Mouse (Mus musculus) right cerebral cortex, postnatal 14 days (tissue): ENCODE results near the gene Aff3.

Source experiments
- DNase-seq: peaks from one replicate; pipeline ENCODE4 v3.0.0; 2022

The Aff3 gene

DNA sequence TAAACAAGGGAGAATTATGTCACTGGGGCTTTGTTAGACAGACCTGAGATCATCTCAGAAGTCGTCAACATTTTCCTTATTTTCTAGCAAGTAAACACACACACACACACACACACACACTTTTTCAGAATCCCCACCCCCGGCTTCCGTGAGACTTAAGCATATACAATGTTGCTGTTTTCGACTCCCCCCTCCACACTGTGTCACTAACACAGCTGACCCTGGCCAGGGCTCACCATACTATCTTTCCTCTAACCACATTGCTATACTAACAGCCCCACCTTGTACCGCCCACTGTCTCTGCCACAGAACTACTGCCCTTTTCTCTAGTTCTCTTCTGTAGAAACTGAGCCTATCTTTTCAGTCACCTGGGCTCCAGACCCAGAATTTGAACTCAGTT is 136.1 kb downstream of the Aff3 start:
- no peak for DNase-seq

DNA sequence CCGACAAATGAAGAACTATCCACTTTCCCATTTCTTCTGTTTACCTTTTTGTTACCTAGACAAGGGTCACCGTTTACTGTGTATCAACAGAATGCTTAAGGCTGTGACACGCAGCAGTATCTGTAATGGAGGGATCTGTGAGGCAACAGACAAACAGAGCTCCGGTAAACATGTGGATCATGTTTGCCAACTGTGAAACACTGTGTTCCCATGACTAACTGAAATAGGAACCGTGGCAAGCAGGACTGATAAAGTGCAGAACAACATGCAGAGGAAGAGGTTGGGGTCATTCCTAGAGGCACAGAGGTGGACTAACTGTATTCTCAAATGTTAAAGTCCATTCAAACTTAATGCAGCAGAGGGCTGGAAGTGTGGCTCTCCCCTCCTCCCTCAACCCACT is 138.2 kb downstream of the Aff3 start:
- no peak for DNase-seq

DNA sequence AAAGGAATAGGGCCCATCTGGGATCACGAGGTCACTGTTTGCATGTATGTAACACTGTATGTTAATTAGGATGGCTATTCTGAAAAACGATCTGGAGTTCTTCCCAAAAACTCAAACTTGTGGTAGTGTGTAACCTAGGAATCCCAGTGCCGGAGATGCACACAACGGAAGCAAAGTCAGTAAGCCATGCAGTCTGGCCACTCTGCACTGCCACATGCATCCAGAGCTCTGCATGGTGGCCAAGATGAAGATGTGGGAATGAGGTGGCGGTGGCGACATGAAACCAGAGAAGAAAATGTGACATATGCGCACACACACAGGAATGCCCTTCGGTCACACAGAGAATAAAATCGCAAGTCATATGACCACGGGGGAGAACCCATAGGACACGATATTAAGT is 143.1 kb downstream of the Aff3 start:
- DNase-seq = no peak

DNA sequence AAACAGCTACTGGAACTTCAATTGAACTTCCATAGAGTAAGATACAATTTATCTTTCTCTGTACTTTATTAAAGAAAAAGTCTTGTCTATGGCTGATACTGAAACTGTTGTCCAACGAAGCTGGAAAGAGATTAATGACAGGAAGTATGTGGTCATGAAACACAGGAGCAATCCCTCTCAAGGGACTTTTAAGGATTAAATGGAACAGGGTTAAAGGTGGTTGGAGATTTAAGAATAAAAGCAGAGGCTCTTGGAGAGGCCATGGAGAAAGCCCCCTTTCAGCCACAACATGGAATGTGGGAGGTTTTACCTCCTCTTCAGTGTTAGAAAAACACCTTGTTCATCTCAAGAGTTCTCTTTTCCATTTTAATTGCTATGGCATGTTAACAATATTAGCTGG is 148.5 kb downstream of the Aff3 start:
- no peak for DNase-seq

DNA sequence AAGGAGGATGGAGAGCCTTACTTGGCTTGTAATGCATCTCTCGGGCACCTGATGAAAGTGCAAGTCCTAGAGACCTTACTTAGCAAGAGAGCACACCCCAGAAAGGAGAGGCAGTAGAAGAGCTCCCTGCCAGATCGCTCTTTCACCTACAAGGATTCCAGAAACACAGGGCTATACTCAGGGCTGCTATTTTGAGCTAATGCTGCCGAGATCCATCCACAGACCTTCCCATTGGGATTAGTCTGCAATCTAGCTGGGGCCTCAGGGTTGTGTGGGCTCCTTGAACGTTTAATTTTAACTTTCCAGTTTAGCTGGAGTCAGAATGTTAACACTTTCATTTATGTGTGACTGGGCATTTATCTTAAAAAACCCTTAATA is 150.1 kb downstream of the Aff3 start:
- no peak for DNase-seq

DNA sequence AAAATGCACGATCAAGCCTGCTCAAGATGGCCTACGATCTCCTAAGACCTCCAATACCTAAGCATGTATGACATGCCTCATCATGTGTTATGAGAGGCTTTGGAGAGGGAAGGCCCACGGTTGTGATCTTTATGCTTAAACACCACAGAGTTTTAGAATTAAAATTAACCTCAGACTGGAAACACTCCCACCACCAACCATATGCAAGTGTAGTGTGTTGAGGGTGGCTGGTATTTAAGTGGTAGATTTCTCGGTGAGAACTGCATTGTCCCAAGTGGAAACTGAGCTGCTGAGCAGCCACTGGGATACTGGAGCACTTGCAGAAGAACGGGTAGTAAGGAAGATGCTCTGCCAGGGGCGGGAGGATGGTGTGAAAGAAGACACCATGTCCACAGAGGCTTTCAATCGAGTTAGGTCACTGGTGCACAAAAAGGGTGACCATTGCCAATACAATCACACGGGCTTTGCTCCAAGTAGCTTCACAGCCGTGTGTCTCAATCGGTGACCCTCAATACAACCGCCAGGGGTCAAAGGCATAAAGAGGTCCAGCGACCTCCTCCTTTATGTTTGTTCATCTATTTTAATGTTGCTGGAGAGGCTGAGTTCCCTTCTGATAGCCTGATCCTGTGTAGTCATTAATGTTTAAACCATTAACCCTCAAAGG is 150.7 kb downstream of the Aff3 start:
- DNase-seq = no peak

DNA sequence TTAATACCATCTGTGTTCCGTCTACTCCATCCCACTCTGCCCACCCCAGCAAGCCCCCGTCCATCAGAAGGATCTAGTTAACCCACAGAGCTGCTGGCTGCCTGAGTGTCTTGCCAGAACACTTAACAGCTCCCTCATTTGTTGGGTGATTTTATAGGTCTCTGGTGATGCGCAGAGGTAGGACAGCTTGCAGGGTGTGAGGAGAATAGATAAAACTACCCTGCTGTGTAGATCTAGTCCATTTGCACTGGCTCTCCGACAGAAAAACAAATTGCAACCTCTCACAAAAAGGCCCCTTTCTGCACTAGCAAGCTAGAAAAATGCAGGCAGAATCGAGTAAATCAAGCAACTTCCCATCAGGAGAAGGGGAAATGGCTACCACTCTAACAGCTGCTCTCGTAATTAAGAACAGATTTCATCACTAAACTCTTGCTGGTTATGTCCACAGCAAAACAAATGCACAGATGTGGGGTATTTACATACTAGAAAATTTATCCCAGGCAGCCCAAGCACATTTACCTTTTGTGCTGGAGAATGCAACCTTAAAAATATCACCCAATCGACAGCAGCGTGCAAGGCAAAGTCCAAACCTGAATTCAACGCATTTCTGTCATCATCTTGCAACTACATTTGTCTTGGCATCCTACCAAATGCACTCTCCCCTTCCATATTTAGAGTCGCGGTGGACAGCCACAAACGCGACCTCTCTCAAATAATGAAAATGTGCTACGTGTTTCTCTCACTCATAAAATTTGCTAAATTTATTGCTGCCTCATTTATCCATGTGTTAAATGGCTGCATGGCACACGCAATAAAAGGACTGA is 152.3 kb downstream of the Aff3 start:
- no peak for DNase-seq

DNA sequence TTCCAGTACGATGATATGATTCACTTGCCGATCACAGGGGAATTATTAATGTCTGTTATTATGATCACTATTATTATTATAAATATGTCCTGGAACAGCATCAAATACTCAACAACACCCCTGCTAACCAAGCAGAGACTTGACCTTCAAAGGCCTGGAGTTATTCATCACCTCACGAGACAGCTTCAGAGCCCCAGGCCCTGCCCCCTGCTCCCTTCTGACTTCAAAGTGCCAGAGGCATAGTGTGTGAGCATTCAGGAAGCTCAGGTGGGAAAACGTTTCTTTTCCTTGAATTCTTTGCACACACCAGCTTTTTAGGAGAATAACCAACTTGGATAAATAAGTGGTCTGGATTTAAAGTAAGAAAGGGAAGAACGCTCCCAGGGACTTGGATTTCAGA is 153.7 kb downstream of the Aff3 start:
- DNase-seq = no peak

DNA sequence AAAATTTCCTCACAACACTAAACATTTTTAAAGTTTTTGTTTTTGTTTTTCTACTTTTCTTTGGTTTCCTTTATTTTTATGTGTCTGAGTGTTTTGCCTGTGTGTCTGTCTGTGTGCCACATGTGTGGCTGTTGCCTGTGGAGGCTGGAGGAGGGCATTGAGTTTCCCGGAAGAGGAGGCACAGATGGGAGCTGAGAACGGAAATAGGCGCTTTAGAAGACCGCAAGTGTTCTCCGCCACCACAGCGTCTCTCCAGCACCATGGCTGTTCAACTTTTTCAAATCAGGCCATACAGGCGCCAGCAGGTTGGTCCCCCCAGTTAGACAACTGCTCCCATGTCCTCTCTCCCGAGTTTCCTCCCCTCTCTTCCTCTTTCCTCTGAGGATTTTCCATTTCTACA is 155.5 kb downstream of the Aff3 start:
- DNase-seq = no peak

DNA sequence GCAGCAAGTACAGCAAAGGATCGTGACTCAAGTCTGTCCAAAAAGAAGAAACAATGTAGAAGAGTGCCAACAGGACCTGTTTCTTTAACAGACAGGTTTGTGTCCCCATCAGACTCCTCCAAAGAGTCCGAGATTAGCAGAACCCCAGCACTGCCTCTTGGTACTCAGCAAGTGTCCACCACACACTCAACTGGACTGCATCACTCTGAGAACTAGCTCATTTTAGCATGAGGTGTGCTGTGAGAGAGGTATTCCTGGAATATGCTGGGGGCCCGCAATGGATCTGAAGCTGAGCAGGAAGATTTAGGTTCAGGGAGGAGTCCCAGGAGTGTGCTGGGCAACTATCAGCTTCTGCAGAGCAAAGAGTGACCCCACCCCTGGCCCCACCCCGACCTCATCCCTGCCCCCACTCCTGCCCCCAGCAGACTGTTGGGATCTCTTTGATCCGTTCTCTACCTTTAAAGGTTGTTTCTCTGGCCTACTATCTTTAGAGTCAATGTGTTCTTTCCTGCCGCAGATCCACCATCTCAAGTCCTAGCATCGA is 157.0 kb downstream of the Aff3 start:
- no peak for DNase-seq

DNA sequence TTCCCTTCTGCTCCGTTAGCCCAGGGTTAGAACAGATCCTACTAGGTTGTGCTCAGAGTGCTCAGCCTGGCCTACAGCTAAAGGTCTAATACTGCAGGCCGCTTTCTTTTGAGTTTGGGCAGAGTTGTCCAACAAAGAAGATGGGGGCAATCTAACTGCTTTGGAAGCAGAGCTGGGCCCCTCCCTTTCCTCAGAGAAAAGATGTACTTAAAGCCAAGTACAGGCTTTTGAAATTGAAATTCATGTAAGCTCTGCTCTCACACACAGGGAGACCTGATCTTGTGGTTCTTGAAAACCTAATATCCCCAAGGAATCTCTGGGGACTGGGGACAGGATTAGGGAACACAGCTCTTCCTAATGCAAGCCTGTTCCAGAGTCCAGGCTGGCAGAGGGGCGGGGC is 158.4 kb downstream of the Aff3 start:
- no peak for DNase-seq

DNA sequence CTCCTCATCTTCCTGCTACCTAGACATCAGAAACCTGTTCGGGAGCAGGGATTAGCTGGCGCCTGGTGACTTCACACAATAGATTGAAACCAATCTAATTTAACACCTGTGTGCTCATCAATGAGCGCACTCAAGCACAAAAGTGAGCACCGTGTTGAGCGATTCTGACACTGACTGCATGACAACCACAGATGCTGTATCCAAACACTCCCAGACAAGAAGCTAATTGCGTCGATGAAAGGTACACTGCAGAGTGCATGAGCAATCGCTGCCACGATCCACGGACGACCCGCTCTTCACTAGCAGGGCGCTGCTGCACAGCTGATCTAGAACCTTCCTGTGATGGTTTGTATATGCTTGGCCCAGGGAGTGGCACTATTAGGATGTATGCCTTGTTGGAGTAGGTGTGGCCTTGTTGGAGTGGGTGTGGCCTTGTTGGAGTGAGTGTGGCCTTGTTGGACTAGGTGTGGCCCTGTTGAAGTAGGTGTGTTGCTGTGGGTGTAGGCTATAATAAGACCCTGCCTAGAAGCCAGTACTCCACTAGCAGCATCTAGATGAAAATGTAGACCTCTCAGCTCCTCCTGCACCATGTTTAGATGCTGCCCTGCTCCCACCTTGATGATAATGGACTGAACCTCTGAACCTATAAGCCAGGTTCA is 161.2 kb downstream of the Aff3 start:
- no peak for DNase-seq

DNA sequence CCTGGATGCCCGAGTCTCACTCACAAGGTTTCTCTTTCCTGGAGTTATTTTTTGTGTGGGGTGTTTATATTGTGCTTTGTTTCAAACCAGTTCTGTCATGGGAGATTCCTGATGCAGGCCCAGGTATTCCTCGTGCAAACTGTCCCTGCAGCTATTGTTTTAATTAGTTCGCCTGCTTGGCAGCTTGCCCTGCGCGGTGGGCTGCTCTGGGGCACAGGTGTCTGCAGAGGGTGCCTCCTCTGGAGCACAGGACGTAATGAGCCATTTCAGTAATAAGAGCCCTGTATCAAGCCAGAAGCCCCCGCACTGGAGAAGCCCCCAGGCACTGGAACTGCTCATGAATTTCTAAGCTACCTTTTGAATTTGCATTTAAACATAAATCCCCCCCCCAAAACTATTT is 162.0 kb downstream of the Aff3 start:
- DNase-seq = no peak

DNA sequence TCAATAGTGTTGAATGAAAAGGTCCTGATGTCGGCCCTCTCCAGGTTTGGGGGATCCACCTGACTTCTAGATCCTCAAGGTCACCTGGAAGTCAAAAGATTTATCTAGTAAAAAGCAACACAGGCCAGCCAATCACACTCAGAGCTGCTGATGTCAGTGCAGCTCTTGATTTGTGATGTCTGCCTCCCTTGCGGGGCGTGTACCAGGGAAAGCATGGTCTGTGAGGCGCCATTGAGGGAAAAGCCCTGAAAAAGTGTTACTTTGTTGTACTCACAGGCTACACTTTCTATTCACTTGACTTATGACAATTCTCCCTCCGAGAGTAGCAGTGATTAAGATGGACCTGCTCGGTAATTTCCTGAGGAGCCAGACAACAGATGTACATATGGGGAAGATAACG is 163.5 kb downstream of the Aff3 start:
- no peak for DNase-seq

DNA sequence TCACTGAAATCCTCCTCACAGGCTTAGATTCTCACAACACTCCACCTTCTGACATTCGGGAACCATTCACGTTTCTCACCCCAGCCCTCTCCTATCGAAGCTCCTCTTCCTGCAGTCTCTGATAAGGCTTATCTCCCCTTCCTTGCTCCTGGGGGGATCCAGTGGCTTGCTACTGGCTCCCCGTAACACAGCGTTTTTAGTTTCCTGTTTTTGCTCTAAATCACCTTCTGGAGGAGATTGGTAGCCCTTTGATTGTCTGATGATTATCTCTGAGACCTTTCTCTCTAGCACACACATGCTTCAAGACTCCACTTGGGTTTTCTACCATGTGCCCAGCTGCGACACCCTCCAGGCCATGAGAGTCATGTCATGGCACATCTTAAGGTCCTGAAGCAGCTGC is 165.3 kb downstream of the Aff3 start:
- no peak for DNase-seq

DNA sequence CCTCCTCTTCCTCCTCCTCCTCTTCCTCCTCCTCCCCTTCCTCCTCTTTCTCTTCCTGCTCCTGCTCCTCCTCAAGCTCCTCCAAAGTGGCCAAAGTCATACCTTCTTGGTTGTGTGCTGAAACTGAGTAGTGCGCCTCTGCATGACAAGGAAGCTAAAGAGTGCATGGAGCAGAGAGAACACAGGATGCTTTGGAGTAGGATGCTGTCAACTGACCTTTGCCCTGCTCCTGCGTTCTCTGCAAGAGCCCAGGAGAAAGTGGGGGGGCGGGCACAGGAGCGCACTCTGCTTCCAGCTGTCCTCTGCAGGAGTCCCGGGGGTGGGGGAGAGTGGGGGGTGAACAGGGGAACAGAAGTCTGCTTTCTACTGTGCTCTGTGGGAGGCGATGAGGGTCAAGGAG is 167.2 kb downstream of the Aff3 start:
- no peak for DNase-seq

DNA sequence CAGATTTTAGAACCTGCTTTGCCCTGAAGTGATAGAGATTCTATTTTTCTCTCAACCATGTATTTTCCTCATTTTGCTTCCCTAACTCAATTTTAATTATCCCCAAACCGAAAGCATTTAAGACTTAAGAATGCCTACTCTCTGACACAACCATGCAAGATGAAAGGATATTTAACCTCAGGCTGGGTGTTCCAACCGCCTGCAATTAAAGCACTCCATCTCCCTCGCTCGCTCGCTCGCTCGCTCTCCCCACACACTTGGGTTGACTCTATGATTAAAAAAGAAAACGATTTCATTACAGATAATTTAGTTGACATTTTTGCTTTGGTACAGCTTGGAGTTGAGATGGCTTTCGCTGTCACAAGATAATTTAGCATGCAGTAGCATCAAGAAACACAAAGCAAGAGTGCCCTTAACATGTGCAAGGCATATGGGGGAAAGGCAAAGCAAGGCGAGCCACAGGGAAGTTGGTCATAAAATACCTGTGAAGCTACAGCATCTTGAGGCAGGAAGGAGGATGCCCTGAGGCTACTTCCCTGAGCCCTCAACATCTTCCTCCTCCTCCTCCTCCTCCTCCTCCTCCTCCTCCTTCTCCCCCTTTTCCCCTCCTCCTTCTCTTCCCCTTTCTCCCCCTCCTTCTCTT is 167.7 kb downstream of the Aff3 start:
- no peak for DNase-seq

DNA sequence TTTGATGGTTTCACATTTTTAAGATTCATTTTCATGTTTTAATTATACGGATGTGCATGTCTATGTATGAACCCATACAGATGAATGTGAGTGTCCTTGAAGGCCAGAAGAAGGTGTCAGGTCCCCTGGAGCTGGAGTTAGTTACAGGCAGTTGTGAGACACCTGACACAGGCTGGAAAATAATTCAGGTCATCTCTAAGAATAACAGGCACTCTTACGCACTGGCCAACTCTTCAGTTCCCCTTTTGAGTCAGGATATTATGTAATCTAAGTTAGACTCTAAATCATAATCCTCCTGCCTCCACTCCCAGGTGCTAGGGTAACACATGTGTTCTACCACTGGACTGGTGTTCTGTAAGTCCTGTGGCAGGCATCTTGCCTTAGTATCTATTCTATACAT is 169.5 kb downstream of the Aff3 start:
- no peak for DNase-seq

DNA sequence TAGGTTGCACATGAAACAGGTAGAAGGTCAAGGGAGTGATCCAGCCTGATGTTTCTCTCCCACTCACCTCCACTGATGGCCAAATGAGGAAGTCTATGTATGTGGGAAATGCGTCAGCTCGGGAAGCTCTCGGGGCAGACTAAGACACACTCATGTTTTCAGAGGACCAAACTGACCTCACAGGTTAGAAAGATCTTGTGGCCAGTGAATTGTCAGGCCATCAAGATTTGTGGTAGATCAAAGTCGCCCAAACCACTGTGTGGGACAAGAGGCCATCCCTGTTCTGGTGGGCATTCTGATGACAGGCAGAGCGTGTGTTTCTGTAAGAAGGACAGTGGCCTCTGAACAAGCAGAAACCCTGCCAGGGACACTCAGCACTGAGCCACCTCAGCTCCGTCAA is 175.0 kb downstream of the Aff3 start:
- DNase-seq = no peak

DNA sequence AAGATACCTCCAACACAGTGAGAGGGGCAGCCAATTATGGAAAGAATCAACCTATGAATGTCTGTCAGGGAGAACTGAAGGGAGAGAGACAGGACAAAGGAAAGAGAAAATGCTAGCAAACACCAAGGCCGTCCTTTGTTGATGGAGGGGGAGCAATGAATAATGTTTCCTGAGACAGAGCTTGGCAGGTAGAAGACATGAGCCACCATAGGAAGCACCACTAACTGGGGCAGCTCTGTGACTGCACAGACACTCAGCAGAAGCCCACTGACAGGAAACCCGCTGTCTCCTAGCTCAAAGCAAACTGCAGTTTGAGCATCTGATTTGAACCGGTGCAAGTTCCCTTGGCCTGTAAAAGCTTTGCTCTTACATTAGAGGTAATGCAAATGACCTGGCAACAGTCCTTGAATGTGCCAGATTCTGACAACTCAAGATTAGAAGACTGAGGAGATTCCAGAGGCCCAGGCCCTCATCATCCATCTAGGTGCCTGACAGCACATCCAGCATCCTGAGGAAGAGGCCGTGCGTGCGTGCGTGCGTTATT is 176.0 kb downstream of the Aff3 start:
- DNase-seq = no peak

DNA sequence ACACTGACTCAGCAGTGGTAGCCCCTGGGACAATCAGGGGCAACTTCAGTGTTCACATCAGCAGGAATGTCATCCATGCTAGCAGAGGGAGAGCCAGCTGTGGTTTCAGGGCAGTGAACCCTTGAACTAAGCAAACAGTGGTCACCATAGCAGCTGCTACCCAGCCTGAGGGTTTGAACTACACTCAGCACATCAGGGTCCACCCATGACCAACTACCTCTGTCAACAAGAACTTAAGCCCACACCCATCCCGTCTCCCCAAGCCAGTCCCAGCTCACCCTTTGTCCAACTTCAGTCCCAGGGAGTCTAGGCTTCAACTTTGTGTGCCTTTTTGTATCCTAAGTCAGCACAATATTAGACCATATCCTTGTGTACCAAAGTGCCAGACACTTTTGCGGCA is 176.9 kb downstream of the Aff3 start:
- DNase-seq = no peak

DNA sequence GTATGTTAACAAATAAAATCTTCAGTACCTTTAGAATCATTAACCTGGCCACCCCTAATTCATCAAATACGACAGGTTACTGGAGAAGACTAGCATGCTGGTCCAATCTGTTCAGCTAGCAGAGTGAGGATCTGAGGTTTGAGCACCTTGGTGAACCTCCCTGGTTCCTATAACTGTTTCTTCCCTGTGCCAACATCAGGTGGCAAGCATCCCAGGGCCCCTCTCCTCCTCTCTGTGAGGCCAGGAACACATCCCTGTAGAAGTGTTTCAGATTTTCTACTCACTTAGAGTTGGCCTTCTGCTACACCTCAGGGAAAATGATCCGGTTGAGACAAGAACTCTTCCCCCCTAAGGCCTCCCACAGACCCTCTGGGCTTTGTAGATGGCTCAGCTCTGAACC is 181.6 kb downstream of the Aff3 start:
- no peak for DNase-seq

DNA sequence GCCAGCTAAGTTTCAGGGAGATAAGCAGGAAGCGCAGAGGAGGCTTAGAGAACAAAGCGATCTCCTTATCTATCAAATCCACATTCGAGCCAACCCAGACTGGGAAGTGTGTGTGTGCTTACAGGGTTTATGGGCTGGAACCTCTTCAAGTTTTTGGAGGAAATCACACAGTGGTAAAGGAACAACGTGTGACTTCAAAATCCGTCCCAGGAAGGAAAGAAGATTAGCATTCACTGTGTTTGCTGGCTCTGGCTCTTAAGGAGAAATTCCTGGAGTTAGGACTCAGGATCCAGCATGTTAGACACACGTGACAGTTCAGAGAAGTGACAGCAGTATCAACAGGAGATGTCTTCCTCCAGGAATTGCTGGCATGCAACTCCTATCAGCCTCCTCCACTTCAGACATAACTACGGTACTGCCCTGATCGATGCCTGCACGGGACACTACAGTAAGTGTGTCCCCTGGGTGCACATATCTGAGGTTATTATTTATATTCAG is 186.5 kb downstream of the Aff3 start:
- DNase-seq = no peak
